Mouse (Mus musculus) embryo, embryonic 11 days (tissue): ENCODE results near the gene S100a6.
A peak's percentile ranks its signal among the peaks of the same experiment; 100 is the strongest.

Experiments used
- DNase-seq: peaks from one replicate; pipeline ENCODE4 v3.0.0-alpha.2; 2015

The S100a6 gene

DNA sequence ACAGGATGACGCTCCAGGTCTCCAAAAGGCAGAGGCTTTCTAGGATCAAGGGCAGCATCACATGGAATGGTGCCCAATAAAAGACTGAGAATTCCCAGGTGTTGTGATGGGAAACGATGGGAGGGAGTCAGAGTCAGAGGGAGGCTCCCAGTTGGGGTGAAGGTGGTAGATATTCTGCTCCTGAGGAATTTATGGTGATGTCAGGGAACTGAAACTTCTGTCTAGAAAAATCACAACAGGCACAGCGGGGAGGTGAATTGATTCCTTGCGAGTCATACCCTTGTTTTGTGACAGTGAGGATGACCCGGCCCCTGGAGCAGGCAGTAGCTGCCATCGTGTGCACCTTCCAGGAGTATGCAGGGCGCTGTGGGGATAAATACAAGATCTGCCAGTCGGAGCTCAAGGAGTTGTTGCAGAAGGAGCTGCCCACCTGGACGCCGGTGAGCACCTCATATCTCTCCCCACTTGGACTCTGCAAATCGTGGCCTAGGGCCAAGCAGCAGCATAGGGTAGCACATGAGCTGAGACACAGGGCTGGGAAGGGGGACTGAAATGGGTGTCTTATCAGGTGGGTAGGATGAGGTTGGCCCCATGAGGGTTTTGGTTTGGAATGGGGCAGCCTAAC, 11.1 kb upstream of the S100a6 start, which contains the start of gene Gm42674:
Gene Gm42674, plus strand, starts transcription at position 419 of the 625 bp plus-strand sequence.
- no peak for DNase-seq

DNA sequence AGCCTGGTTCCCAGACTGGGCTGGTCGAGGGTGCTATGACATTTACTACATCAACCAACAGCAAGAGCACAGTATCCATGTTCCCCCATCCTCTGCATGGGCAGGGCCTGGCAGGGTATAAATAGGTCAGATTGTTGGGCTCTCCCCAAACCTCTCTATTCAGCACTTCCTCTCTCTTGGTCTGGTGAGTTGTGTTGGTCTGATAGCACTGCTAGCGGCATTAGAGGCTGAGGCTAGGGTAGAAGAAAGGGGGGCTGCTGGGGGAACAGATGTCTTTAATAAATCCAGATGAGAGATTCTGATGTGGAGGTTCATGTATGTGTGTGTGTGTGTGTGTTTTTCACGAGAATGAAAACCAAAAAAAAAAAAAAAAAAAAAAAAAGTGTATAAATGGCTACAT, 9.1 kb upstream of the S100a6 start, which contains the start of gene S100a4:
Gene S100a4, plus strand, starts transcription at position 149 of the 400 bp plus-strand sequence.
- DNase-seq, result peak; percentile 41

DNA sequence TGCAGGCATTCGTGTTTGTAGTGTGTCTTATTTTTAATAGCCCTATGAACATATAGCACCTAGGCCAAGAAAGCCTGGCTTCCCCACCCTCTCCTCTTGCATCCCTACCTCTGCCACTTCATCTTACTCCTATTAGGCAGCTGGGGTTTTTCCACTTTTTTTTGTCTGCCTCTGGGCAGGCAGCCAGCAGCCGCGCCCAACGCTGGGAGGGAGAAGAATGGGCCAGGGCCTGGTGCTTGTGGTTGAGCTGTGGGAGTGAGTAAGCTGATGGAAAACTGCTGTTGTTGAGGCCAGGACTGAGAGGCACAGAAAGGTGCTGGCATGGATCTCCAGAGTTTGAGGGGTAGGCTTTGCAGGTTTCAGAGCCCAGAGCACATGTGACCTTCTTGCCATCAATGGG, 8.3 kb upstream of the S100a6 start:
- peak; percentile 27 for DNase-seq

DNA sequence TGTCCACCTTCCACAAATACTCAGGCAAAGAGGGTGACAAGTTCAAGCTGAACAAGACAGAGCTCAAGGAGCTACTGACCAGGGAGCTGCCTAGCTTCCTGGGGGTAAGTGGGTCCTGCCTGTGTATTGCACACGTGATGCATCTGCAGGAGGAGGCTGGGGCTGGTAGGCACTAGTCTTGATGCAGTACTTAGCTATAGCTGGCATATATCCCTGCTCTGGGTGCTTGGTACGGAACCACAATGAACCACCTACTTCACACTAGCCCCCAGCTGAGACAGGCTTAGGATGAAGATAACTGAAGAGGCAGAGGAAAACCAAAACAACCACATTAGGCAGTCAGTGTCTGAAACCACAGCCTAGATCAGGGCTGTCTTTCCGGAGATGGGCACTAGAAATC, 7.6 kb upstream of the S100a6 start:
- no peak for DNase-seq

DNA sequence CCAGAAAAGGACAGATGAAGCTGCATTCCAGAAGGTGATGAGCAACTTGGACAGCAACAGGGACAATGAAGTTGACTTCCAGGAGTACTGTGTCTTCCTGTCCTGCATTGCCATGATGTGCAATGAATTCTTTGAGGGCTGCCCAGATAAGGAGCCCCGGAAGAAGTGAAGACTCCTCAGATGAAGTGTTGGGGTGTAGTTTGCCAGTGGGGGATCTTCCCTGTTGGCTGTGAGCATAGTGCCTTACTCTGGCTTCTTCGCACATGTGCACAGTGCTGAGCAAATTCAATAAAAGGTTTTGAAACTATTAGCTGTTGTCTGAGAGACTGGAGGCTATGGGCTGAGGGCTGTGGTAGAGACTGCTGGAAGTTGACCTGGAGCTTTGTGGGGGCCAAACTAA, 6.9 kb upstream of the S100a6 start:
- DNase-seq, result no peak

DNA sequence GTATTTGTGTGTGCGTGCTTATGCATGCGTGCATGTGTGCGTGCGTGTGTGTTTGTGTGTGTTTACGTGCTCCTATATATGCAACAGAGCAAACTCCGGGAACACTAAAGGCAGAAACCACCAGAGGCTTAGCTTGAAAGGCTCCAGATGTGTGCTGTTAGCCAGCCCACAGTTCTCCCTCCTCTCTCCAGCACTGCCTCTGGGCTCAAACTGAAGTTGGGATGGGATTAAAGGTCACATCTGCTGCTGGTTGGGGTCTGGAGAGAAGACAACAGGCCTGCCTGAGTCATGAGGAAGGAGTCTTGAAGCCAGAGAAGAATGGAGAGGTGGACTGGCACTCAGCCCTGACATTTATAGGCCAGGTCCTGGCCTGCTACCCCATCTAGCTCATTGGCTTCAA, 6.5 kb upstream of the S100a6 start:
- peak; percentile 74 for DNase-seq

DNA sequence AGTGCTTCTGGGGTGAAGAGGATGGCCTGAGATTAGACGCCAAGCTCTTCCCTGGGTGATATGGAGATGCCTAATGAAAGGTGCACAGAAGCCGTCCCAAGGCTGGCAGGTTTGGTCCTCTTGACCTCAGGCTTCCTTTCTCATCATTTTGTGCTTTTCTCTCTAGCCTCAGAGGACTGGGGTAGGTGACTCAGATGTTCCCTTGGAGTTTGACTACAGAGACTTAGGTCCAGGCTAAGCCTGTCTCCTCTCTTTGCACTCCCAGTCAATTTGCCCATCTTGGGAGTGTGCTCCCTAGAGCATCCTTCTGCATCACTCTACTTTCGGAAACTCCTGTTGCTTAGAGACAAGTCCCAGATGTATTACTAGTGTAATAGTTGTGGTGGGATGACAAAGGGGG, 5.3 kb upstream of the S100a6 start:
- DNase-seq, result no peak

DNA sequence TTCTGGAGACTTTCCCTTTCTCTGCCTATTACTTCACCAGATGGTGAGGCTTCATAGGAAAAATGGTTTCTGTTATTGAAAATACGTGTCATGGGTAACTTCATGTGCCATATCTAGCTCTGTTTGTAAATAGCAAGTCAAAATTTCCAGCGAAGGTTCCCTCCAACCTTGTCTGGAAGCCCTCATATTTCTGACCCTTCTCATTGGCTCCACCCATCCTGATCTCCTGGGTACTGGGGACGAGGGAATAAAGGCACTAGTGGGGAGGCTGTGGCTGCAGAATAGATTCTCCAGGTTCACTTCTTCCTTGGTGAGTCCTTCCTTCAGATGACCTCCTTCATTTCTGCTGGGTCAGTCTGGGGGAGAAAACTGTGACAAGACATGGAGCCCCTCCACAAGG, 4.5 kb upstream of the S100a6 start, which contains the start of gene S100a5:
Gene S100a5, plus strand, starts transcription at position 301 of the 400 bp plus-strand sequence.
- DNase-seq, result no peak

DNA sequence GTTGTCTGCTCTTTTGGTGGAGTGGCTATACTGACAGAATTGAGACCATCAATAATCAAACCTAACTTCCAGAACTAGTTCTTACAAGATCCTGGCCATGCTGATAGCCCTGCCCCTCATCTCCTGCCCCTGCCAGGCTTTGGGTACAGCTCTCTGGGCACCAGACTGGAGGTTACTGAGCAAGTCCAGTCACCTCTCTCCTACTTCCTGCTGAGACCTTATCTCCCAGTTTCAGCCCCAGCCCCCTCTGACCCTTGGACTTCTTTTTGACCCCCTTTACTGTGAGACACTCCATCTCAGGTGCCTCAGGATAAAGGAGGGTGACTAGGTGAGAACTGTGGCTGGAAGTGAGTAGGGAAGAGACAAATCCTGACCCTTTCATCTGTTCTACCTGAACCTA, 3.6 kb upstream of the S100a6 start:
- DNase-seq, result no peak

DNA sequence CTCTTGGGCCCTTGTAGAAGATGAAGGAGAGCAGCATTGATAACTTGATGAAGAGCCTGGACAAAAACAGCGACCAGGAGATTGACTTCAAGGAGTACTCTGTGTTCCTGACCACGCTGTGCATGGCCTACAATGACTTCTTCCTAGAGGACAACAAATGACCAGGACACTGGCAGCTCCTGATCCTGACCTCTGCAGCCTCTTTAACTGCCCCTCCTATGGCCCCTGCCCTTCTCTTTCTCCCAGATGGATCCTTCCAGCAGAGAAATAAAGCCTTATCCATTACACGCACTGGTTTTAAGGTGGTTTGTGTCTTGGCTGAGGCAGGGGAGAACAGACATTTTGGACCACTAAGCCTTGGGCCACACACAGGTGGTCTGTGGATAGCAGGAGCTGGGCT, 1.2 kb upstream of the S100a6 start:
- DNase-seq, result no peak

DNA sequence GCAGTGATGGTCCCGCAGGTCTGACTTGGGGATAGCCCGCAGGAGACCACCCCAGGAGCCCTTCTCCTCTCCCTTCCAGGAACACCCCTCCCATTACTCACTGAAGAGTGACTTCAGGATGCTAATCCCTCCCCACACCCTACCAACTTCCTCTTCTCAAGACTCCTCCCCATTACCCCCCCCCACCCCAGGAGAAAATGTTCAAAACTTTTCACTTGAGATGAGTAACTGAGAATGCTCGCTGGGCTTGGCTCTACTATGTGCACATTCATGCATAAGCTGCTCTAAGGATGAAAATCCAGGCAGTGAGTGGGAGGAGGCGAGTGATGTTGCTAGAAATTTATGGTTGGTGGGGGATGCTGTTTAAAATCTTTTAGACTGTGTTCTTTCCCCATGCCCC, 621 bp upstream of the S100a6 start:
- no peak for DNase-seq

DNA sequence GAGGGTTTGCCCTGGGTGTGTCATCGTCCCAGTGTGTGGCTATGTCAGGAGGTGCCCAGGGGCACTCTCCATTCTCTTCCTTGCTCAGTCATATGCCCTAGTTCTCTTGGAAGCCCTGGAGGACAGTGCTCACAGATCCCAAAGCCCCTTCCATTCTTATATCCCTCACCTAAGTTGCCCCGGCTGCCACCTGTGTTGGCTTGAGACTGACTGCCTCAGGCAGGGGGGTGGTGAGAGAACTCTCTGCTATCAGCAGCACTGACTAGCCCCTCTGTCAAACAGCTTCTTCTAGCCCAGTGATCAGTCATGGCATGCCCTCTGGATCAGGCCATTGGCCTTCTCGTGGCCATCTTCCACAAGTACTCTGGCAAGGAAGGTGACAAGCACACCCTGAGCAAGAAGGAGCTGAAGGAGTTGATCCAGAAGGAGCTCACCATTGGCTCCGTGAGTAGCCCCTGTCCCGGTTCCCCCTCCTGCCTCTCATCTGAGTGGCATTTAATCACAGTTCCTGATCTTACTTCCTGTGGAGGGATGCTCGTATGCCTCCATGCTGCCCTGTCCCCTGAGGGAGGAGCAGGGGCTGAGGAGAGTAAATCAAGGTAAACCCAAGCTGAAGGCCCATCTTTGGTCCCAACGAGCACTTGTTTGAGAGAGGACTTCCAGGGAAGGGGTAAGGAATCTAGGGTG, 922 bp downstream of the S100a6 start:
- no peak for DNase-seq

DNA sequence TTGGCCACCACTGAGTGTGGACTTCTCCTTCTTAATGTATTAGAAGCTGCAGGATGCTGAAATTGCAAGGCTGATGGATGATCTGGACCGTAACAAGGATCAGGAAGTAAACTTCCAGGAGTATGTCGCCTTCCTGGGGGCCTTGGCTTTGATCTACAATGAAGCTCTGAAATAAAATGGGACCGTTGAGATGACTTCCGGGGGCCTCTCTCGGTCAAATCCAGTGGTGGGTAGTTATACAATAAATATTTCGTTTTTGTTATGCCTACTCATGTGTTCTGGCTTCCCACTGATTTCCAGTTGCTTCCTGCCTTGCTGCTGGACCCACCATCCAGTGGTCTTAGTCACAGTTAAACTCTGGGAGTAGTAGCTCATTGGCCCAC, 1.5 kb downstream of the S100a6 start:
- DNase-seq, result no peak

DNA sequence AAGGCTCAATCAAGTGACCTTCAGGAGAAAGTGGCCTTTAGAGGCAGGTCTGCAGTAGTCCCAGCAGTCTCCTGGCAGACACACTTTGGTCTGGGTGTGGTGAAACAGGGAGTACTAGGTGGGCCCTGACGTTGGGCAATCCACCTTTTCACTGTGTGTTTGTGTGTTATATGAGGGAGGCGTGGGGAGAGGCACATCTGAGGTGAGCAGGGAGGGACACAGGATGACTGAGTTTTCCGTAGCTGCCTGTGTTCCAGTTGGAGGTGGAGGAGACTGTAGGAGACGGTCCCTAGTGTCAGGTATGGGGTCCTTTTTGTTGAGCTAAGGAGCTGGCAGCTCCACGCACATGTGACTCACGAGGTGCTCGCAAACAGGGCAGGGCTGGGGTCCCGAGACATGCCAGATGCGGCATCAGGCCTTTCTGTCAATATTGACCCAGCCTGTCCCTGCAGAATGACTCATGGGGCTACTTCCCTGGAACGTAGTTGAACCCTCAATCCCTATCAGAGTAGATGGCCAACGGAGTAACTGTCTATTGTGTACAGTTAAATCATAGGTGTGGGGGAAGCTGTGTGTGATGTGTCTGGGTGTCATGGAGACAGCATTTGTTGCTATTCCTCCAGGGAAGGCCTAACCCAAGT, 2.0 kb downstream of the S100a6 start:
- no peak for DNase-seq

DNA sequence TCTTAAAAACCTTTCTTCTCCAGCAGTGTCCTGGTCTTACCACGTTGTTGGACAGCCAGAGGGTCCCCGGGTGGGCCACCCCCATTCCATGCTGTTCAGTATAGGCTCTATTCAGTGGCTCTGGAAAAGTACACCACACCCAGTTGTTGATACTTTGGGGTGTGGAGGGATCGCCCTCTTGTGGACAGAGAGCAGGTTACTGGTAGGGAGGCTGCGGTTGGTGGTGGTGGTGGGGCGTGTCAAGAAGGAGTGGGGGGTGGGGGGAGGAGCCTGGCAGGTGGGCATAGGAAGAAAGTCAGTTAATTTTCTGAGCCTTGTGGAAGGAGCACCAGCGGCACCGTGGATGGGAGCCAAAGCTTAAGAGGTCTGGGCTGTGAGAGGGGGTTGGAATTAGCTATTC, 2.7 kb downstream of the S100a6 start:
- DNase-seq, result peak; percentile 70

DNA sequence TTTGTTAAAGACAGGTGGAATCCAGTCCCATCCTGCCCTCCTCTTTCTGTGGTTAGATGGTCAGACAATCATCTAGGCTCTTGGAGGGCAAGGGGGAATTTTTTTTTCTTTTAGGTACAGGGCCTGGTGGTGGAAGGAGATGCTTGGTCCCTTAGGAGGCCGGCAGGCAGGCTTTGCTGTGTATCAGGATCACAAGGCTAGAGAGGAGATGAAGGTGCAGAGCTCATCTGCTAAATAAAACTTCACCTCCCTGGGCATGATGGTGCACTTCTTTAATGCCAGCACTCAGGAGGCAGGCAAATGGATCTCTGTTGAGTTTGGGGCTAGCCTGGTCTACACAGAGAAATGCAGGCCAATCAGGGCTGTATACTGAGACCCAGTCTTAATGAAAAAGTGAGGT, 3.2 kb downstream of the S100a6 start:
- no peak for DNase-seq

DNA sequence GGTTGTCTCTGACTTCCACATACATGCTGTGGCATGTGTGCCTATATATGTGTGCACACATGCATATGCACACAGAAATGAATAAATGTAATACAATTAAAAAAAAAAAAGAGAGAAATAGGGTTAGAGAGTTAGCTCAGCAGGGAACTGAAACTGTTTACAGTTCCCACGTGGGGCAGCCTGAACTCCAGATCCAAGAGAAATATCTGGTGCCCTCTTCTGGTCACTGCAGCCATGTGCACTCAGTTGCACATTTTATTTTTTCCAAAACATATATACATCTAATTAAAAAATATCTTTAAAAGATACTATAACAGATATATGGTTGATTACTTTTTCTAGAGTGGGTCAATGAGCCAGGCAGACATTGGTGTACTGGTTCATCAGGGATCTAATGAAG, 4.9 kb downstream of the S100a6 start:
- no peak for DNase-seq

DNA sequence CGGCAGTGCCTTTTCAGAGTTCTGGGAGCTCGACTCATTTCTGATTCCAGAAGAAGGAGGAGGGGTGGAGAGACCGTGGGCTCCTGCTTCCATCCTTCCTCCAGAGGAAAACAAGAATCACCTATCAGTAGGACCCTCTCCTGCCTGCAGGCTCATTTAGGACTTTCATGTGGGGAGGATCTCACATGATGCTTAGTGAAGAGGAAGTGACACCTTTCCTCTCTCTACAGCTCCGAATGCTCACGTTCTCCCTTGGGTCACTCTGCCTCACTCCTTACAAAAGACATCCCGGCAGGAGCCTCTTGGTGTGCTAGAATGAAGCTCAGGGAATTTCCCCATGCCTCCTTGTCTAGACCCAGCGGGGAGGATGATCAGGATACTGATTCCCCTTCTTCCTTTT, 8.9 kb downstream of the S100a6 start:
- no peak for DNase-seq

DNA sequence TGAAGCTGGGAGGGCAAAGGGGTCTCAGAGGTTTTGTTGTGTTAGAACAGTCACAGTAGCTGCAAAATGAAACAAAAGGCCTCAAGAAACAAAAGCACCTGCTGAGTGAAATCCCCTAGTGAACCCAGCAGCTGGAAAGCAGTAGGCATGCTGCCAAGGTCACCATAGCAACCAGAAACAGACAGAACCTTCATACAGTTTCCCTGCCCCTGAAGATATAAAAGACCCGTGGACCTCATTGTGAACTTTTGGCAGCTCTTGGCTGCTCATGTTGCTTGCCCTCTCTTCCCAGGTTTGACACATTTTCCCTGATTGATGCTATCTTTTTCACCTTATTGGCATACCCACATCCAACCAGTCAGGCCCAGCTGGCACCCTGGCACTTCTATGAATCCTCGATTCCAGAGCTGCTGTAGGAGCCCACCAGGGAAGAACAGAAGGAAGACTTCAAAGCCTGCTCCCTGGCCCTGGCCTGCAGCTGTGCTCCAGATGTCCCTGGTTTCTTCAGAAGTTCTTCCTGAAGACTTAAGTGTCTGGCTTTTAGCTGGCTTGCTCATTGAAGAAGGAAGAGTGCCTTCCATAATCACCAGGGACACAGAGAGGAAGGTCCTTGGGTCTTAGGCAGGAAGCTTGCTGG, 10.9 kb downstream of the S100a6 start:
- DNase-seq, result peak; percentile 51

DNA sequence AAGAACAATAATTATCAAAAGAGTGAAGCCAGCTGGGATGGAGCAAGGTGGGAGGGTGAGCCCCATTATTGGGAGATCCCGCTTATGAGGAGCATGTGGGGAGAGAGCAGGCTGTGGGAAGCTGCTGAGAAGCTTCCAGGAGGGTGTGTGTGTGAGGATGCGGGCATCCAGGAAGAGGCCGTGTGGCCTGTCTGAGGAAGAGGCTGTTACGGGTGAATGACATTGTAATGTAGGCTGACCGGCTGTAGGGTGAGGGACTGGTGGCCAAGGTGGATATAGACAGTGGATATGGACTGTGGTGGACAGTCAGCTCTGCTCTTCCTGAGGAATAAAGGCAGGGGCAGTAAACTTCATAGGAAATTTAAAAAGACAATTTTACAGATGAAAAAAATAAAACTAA, 12.8 kb downstream of the S100a6 start:
- no peak for DNase-seq

DNA sequence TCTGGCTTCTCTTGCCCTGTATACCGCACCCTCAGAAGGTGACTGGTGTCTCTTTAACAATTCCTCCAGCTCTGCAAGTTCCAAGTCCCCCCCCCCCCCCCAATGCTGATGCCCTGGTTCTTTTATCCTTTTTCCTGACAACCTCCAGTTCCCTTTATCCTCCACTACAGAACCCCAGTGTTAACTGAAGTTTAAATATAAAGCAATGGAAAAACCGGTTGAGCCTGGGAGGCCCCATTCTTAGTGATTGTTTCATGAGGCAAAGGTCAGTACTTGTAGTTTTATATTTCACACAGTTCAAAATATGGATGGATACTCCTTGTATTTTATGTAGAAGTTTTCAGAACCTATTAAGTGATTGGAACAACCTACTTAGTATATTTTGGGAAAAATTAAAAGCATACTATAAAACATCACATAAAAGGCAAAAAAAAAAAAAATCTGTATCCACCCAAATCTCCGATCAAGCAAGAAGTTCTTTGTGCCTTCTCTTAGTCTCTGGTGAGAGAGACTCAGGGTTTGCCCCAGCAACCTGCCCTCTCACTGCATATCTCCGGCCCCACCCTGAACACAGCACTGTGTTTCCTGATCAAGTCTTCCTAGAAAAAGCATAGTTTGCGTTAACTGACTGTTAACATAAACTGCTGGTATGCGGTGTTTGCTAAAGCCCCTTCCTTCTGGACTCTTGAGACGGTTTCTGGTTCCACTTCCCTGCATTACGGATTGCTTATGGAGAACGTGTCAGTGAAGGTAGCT, 13.8 kb downstream of the S100a6 start:
- no peak for DNase-seq

DNA sequence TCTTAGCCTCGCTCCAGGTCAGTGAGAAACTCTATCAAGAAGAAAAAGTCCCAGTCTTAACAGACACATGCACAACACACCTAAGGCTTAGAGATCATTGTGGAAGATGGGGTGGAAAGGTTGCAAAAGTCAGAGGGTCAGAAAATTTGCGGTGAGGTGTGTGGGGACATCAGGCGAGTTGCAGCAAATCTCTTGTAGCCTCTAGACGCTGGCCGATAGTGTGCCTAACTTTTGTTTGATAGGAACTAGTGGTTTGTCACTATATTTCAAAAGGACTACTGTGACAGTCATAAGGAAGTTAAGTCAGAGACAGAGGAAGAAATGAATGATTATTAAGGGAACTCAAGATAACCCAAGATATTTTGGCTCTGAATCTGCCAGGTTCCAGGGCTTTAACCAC, 14.7 kb downstream of the S100a6 start:
- DNase-seq, result no peak

DNA sequence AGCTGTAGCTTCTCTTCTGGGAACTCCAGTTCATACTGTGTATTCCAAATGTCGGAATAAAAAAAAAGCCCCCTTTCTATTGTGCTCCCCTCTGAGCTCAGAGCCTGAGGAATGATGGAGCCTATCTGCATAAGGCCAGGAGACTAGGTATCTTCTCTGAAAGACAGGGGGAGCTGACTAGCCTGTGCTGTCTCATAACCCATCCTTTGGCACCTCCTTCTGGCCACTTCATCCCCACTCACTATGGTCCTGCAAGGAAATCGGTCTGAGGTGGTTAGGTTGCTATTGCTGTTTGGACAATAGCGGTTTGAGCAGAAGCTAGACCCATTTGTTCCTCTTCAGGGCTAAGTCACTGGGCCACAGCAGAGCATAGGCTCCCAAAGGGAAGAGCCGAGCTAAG, 15.1 kb downstream of the S100a6 start:
- DNase-seq, result no peak
